Mouse (Mus musculus) liver, embryonic 11.5 days (tissue): Measurements from ENCODE around the gene Prdm15. TPM values are rescaled to one million over a fixed set of nuclear protein-coding genes. Genes with fewer than 3 reads are reported as not detected.
A peak's percentile ranks its signal among the peaks of the same experiment; 100 is the strongest.

Experiments used
- ATAC-seq: fragments of 200-750 bp; cut with Nextera tagmentation; replicated peaks from 2 replicates; pipeline ENCODE4 v1.8.0; 2017; ENCODE audit warnings: moderate number of reproducible peaks, mild to moderate bottlenecking, moderate TSS enrichment, moderate library complexity; ENCODE audit not compliant: low FRiP score
- DNase-seq: peaks from one replicate; pipeline ENCODE4 v3.0.0-alpha.2; 2017; ENCODE audit warnings: low spot score
- H3K27ac ChIP-seq: fragments of 300-500 bp; sonication (generic); 2 replicates; pipeline ENCODE4 v1.5.1; 2014; ENCODE audit warnings: mild to moderate bottlenecking, low read depth, low read length, control low read depth
- H3K27me3 ChIP-seq: fragments of 300-500 bp; sonication (generic); replicated peaks from 2 replicates; pipeline ENCODE4 v1.6.1; 2014; ENCODE audit warnings: low read length, mixed read lengths; ENCODE audit not compliant: control insufficient read depth, insufficient read depth
- H3K36me3 ChIP-seq: fragments of 300-500 bp; sonication (generic); 2 replicates; pipeline ENCODE4 v1.6.1; 2014; ENCODE audit warnings: mild to moderate bottlenecking, low read length, moderate library complexity, mixed read lengths; ENCODE audit not compliant: control insufficient read depth, insufficient read depth
- H3K4me1 ChIP-seq: fragments of 300-500 bp; sonication (generic); replicated peaks from 2 replicates; pipeline ENCODE4 v1.6.1; 2014; ENCODE audit warnings: low read length, mixed read lengths; ENCODE audit not compliant: control insufficient read depth, insufficient read depth
- H3K4me2 ChIP-seq: fragments of 300-500 bp; sonication (generic); 2 replicates; pipeline ENCODE4 v1.6.1; 2014; ENCODE audit warnings: mild to moderate bottlenecking, control low read depth, moderate library complexity
- H3K4me3 ChIP-seq: fragments of 300-500 bp; sonication (generic); 2 replicates; pipeline ENCODE4 v1.5.1; 2014; ENCODE audit warnings: low read depth, low read length, control low read depth
- H3K9ac ChIP-seq: fragments of 300-500 bp; sonication (generic); 2 replicates; pipeline ENCODE4 v1.6.1; 2014; ENCODE audit warnings: low read depth, low read length, control low read depth
- H3K9me3 ChIP-seq: fragments of 300-500 bp; sonication (generic); 2 replicates; pipeline ENCODE4 v1.6.1; 2016; ENCODE audit warnings: low read length, inconsistent platforms, mixed read lengths; ENCODE audit not compliant: control insufficient read depth
- WGBS: fragments of 180-500 bp; shearing (Covaris S2); extraction: QIAGEN DNeasy Blood & Tissue Kit; methylation state at CpG from one replicate; pipeline ENCODE4 v1.1.7; 2014; 5-methylcytosine and 5-hydroxymethylcytosine counted together
- polyA plus RNA-seq: library from polyadenylated mRNA; unstranded; fragments of >200 nt; fragmentation: Nextera tagmentation; extraction: Ambion mirVana; gene quantifications from 2 replicates; pipeline ENCODE4 v1.2.1, GENCODE M21; 2014

The Prdm15 gene
- polyA plus RNA-seq, 1 experiment from 2014 or later, result 8.3 TPM

- Histone ChIP-seq H3K4me1 (no peaks in the 10 kb centered on the region), H3K27ac (no peak overlapping the region), H3K36me3 (peaks cover 4% of the 10 kb centered on the region; the same call in 1 of the 2 replicates), H3K27me3 (no peaks in the 10 kb centered on the region), H3K4me2 (no peak overlapping the region), H3K4me3 (no peak overlapping the region), H3K9me3 (no peaks in the 10 kb centered on the region), H3K9ac (no peak overlapping the region)
- DNase-seq (no peak), ATAC-seq (no peak)
- WGBS, result 86% methylated on average over 5 of the region's 5 CpGs
Observed at GRCm38 (mm10) chr16:97872657-97873056, 21.0 kb upstream of the Prdm15 start.

GRCm38 (mm10) chr16:97869193-97870102, 17.8 kb upstream of the Prdm15 start:
- Histone ChIP-seq H3K27ac (no peak overlapping the region), H3K9ac (no peak overlapping the region), H3K4me1 (no peaks in the 10 kb centered on the region), H3K36me3 (0 out of 2 replicates have a peak, but pooled peaks cover 2% of the 10 kb centered on the region), H3K27me3 (no peaks in the 10 kb centered on the region), H3K4me3 (no peak overlapping the region), H3K9me3 (no peaks in the 10 kb centered on the region), H3K4me2 (no peak overlapping the region)
- DNase-seq (no peak), ATAC-seq (no peak)
- WGBS, result 74% methylated on average over 6 of the region's 6 CpGs

- Histone ChIP-seq H3K27ac (no peak overlapping the region), H3K9ac (no peak overlapping the region), H3K4me1 (no peaks in the 10 kb centered on the region), H3K4me2 (no peak overlapping the region), H3K4me3 (no peak overlapping the region), H3K9me3 (no peaks in the 10 kb centered on the region), H3K36me3 (no peaks in the 10 kb centered on the region; the same call in 1 of the 2 replicates), H3K27me3 (no peaks in the 10 kb centered on the region)
- 82% methylated on average over 3 of the region's 3 CpGs for WGBS
- ATAC-seq (no peak), DNase-seq (no peak)
Observed at GRCm38 (mm10) chr16:97863932-97864467, 12.3 kb upstream of the Prdm15 start.

- H3K9me3 ChIP-seq, result no peaks in the 10 kb centered on the region
- no peak overlapping the region for H3K27ac ChIP-seq
- no peak overlapping the region for H3K4me2 ChIP-seq
- no peak for DNase-seq
- peaks cover 8% of the 10 kb centered on the region; the same call in 1 of the 2 replicates for H3K4me1 ChIP-seq
- ATAC-seq, result no peak
- H3K36me3 ChIP-seq, result no peaks in the 10 kb centered on the region
- H3K27me3 ChIP-seq, result no peaks in the 10 kb centered on the region
- H3K9ac ChIP-seq, result no peak overlapping the region
- H3K4me3 ChIP-seq, result no peak overlapping the region
Observed at GRCm38 (mm10) chr16:97856050-97856449, 4.4 kb upstream of the Prdm15 start.

- peak; percentile 92 for DNase-seq
- H3K9me3 ChIP-seq, result no peaks in the 10 kb centered on the region
- peak overlapping the region; percentile 80 for H3K4me2 ChIP-seq
- WGBS, result under 1% methylated on average over 73 of the region's 77 CpGs
- H3K27ac ChIP-seq, result peak overlapping the region; percentile 95
- H3K27me3 ChIP-seq, result no peaks in the 10 kb centered on the region
- peak overlapping the region; percentile 87 for H3K9ac ChIP-seq
- H3K36me3 ChIP-seq, result no peaks in the 10 kb centered on the region
- peaks cover 20% of the 10 kb centered on the region for H3K4me1 ChIP-seq
- peak overlapping the region; percentile 86 for H3K4me3 ChIP-seq
- peak; percentile 83 for ATAC-seq
Observed at GRCm38 (mm10) chr16:97851061-97851740, 449 bp downstream of the Prdm15 start.

- Histone ChIP-seq H3K4me1 (peaks cover 23% of the 10 kb centered on the region), H3K9ac (peak overlapping the region; percentile 87), H3K27me3 (no peaks in the 10 kb centered on the region), H3K36me3 (no peaks in the 10 kb centered on the region), H3K4me3 (peak overlapping the region; percentile 86), H3K4me2 (peak overlapping the region; percentile 80), H3K27ac (peak overlapping the region; percentile 95), H3K9me3 (no peaks in the 10 kb centered on the region)
- WGBS, result 2% methylated on average over 11 of the region's 11 CpGs
- ATAC-seq (peak; percentile 32; the same call in 1 of the 2 replicates), DNase-seq (peak; percentile 47)
Observed at GRCm38 (mm10) chr16:97850667-97851060, 986 bp downstream of the Prdm15 start.

- ATAC-seq (no peak), DNase-seq (no peak)
- H3K27me3 ChIP-seq, result no peaks in the 10 kb centered on the region
- H3K36me3 ChIP-seq, result no peaks in the 10 kb centered on the region
- H3K9me3 ChIP-seq, result no peaks in the 10 kb centered on the region
- H3K4me2 ChIP-seq, result no peak overlapping the region
- 90% methylated on average over 6 of the region's 6 CpGs for WGBS
- peaks cover 25% of the 10 kb centered on the region for H3K4me1 ChIP-seq
- H3K4me3 ChIP-seq, result no peak overlapping the region
- H3K9ac ChIP-seq, result no peak overlapping the region
- H3K27ac ChIP-seq, result no peak overlapping the region
Observed at GRCm38 (mm10) chr16:97848832-97849231, 2.8 kb downstream of the Prdm15 start.

GRCm38 (mm10) chr16:97844967-97845937, 6.4 kb downstream of the Prdm15 start:
- ATAC-seq (no peak; the same call in 1 of the 2 replicates), DNase-seq (no peak)
- Histone ChIP-seq H3K4me1 (peaks cover 15% of the 10 kb centered on the region; the same call in 1 of the 2 replicates), H3K9ac (no peak overlapping the region), H3K36me3 (peaks cover 4% of the 10 kb centered on the region), H3K27me3 (no peaks in the 10 kb centered on the region), H3K4me2 (no peak overlapping the region), H3K4me3 (no peak overlapping the region), H3K27ac (peak overlapping the region; percentile 52), H3K9me3 (no peaks in the 10 kb centered on the region)
- WGBS, result 75% methylated on average over 12 of the region's 12 CpGs
